Mouse (Mus musculus) forebrain, embryonic 11.5 days (tissue): ENCODE measurements around the gene Zfp592. TPM values are rescaled to one million over a fixed set of nuclear protein-coding genes. Genes with fewer than 3 reads are reported as not detected.

Experiments used
- ATAC-seq: fragments of 200-750 bp; cut with Nextera tagmentation; replicated peaks from 2 replicates; pipeline ENCODE4 v1.8.0; 2017; ENCODE audit warnings: moderate TSS enrichment; ENCODE audit not compliant: low FRiP score
- DNase-seq: peaks from one replicate; pipeline ENCODE4 v3.0.0-alpha.2; 2017; ENCODE audit warnings: low spot score
- H3K27ac ChIP-seq: fragments of 300-500 bp; sonication (generic); 2 replicates; pipeline ENCODE4 v1.5.1; 2014; ENCODE audit warnings: low read depth, low read length
- H3K27me3 ChIP-seq: fragments of 300-500 bp; sonication (generic); 2 replicates; pipeline ENCODE4 v1.6.1; 2014; ENCODE audit warnings: mild to moderate bottlenecking, low read length, mixed read lengths; ENCODE audit not compliant: control insufficient read depth, insufficient read depth
- H3K36me3 ChIP-seq: fragments of 300-500 bp; sonication (generic); 2 replicates; pipeline ENCODE4 v1.6.1; 2014; ENCODE audit warnings: mild to moderate bottlenecking, low read length, moderate library complexity, mixed read lengths; ENCODE audit not compliant: control insufficient read depth, insufficient read depth
- H3K4me1 ChIP-seq: fragments of 300-500 bp; sonication (generic); replicated peaks from 2 replicates; pipeline ENCODE4 v1.6.1; 2014; ENCODE audit warnings: low read length, mixed read lengths; ENCODE audit not compliant: control insufficient read depth, insufficient read depth
- H3K4me2 ChIP-seq: fragments of 300-500 bp; sonication (generic); 2 replicates; pipeline ENCODE4 v1.6.1; 2014; ENCODE audit warnings: low read depth, mild to moderate bottlenecking, low read length, moderate library complexity, mixed read lengths; ENCODE audit not compliant: severe bottlenecking
- H3K4me3 ChIP-seq: fragments of 300-500 bp; sonication (generic); 2 replicates; pipeline ENCODE4 v1.5.1; 2014; ENCODE audit warnings: low read depth, low read length
- H3K9ac ChIP-seq: fragments of 300-500 bp; sonication (generic); 2 replicates; pipeline ENCODE4 v1.6.1; 2014; ENCODE audit warnings: low read length
- H3K9me3 ChIP-seq: fragments of 300-500 bp; sonication (generic); 2 replicates; pipeline ENCODE4 v1.6.1; 2016; ENCODE audit warnings: low read length, mixed read lengths; ENCODE audit not compliant: control insufficient read depth
- WGBS: fragments of 180-500 bp; shearing (Covaris S2); extraction: QIAGEN DNeasy Blood & Tissue Kit; methylation state at CpG from one replicate; pipeline ENCODE4 v1.1.7; 2014; 5-methylcytosine and 5-hydroxymethylcytosine counted together
- polyA plus RNA-seq: library from polyadenylated mRNA; unstranded; fragments of >200 nt; fragmentation: Nextera tagmentation; extraction: Ambion mirVana; gene quantifications from 2 replicates; pipeline ENCODE4 v1.2.1, GENCODE M21; 2014

Zfp592 gene
- polyA plus RNA-seq, 1 experiment from 2014 or later, result 15.9 TPM

- H3K9ac ChIP-seq, result no peak overlapping the region
- ATAC-seq, result no peak
- no peak for DNase-seq
- H3K27me3 ChIP-seq, result no peaks in the 10 kb centered on the region
- no peaks in the 10 kb centered on the region for H3K9me3 ChIP-seq
- peaks cover 4% of the 10 kb centered on the region; the same call in 1 of the 2 replicates for H3K36me3 ChIP-seq
- 92% methylated on average over 9 of the region's 9 CpGs for WGBS
- H3K27ac ChIP-seq, result no peak overlapping the region
- H3K4me3 ChIP-seq, result no peak overlapping the region
- no peak overlapping the region for H3K4me2 ChIP-seq
- no peaks in the 10 kb centered on the region for H3K4me1 ChIP-seq
Measured at GRCm38 (mm10) chr7:81024651-81025050, 31.2 kb downstream of the Zfp592 start.

GRCm38 (mm10) chr7:81025751-81026150 lies 32.3 kb downstream of the Zfp592 start:
- Histone ChIP-seq H3K9me3 (no peaks in the 10 kb centered on the region), H3K36me3 (peaks cover 4% of the 10 kb centered on the region), H3K9ac (no peak overlapping the region), H3K4me1 (no peaks in the 10 kb centered on the region), H3K4me2 (no peak overlapping the region), H3K4me3 (no peak overlapping the region), H3K27me3 (no peaks in the 10 kb centered on the region), H3K27ac (no peak overlapping the region)
- DNase-seq, result no peak
- no peak for ATAC-seq
- WGBS, result 94% methylated on average over 2 of the region's 2 CpGs

GRCm38 (mm10) chr7:81039711-81040110 lies 46.2 kb downstream of the Zfp592 start:
- Histone ChIP-seq H3K27ac (no peak overlapping the region), H3K9me3 (no peaks in the 10 kb centered on the region), H3K27me3 (no peaks in the 10 kb centered on the region), H3K4me1 (no peaks in the 10 kb centered on the region), H3K36me3 (peaks cover 20% of the 10 kb centered on the region; the same call in 1 of the 2 replicates), H3K4me2 (no peak overlapping the region), H3K4me3 (no peak overlapping the region), H3K9ac (no peak overlapping the region)
- DNase-seq (no peak), ATAC-seq (no peak)
- 96% methylated on average over 2 of the region's 2 CpGs for WGBS

DNA sequence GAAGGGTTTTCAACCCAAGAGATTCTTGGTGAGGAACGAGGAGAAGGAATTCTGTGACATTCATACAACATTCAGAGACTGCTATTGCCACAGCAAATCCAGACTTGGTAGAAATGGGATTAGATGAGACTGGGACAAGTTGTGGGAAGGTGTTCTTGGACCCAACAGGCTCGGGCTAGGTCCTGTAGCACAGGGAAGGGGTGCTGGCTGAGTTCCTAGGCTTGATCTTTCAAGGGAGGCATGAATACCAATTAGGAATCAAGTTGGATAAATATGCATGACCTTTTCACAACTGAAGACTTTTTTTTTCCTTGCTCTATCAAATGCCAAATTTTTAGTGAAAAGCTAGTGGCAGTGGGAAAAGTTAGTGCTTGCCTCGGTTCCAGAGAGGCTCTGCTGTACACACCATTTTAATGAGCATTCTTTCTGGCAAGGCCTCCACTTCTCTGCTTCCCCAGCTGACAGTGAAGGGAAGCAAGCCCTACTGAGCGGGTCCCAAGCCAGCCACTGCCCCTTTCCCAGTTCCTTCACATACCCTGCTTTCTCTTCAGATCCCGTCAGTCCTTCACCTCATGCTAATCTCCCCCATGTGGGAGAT lies 49.6 kb downstream of the Zfp592 start:
- Histone ChIP-seq H3K4me3 (no peak overlapping the region), H3K9me3 (no peaks in the 10 kb centered on the region), H3K9ac (no peak overlapping the region), H3K27ac (no peak overlapping the region), H3K36me3 (peaks cover 16% of the 10 kb centered on the region; the same call in 1 of the 2 replicates), H3K27me3 (no peaks in the 10 kb centered on the region), H3K4me2 (no peak overlapping the region), H3K4me1 (no peaks in the 10 kb centered on the region)
- 82% methylated on average over 5 of the region's 5 CpGs for WGBS
- ATAC-seq (no peak), DNase-seq (no peak)

DNA sequence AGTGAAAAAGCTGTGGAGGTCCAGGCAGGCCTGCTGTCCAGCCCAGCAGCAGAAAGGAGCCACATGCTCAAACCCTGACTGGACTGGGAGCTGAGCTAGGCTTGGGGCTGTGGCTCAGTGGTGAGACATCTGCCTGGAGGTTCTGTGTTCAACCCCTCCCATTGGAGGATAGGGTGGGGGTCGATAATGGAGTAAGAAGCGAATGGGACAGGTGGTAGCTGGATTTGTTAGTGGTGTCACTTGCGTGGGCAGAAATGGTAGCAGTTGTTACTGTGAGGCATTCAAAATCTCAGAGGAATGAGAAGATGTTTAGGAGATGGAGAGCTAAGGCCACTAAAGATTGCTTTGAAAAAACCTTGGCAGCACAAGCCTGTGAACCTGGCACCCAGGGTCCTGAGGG lies 54.4 kb downstream of the Zfp592 start:
- WGBS, result 86% methylated on average over 3 of the region's 3 CpGs
- no peaks in the 10 kb centered on the region for H3K27me3 ChIP-seq
- no peak overlapping the region for H3K4me3 ChIP-seq
- DNase-seq (no peak), ATAC-seq (no peak)
- no peaks in the 10 kb centered on the region for H3K4me1 ChIP-seq
- no peak overlapping the region for H3K9ac ChIP-seq
- no peaks in the 10 kb centered on the region for H3K9me3 ChIP-seq
- H3K4me2 ChIP-seq, result no peak overlapping the region
- H3K27ac ChIP-seq, result no peak overlapping the region
- H3K36me3 ChIP-seq, result no peaks in the 10 kb centered on the region

GRCm38 (mm10) chr7:81048513-81048912 lies 55.0 kb downstream of the Zfp592 start:
- no peak overlapping the region for H3K4me2 ChIP-seq
- no peak overlapping the region for H3K9ac ChIP-seq
- WGBS, result 77% methylated on average over 2 of the region's 2 CpGs
- no peak overlapping the region for H3K4me3 ChIP-seq
- no peaks in the 10 kb centered on the region for H3K36me3 ChIP-seq
- H3K4me1 ChIP-seq, result no peaks in the 10 kb centered on the region
- DNase-seq (no peak), ATAC-seq (no peak)
- no peaks in the 10 kb centered on the region for H3K27me3 ChIP-seq
- no peak overlapping the region for H3K27ac ChIP-seq
- H3K9me3 ChIP-seq, result no peaks in the 10 kb centered on the region

DNA sequence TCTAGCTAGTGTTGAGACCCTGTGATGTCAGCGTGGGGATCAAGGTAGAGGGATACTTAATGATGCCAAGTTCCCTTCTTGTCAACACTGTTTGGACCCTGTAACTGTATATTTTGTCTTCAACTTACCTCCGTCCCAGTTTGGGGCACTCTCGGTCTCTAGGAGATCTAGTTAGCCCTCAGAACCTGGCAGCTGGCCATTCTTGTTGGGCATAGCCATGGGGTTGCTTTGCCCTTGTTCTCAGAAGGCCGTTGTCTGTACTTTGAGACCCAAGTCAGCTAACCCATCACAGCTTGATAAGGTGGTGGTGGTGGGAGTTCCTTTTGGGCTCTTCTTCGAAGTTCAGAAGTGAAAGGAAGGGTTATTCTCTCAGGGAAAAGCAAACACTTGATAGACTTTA lies 56.5 kb downstream of the Zfp592 start:
- H3K4me3 ChIP-seq, result no peak overlapping the region
- ATAC-seq (no peak), DNase-seq (no peak)
- H3K36me3 ChIP-seq, result no peaks in the 10 kb centered on the region
- H3K9me3 ChIP-seq, result no peaks in the 10 kb centered on the region
- WGBS, result 89% methylated on average over 5 of the region's 5 CpGs
- no peaks in the 10 kb centered on the region for H3K27me3 ChIP-seq
- no peaks in the 10 kb centered on the region for H3K4me1 ChIP-seq
- no peak overlapping the region for H3K27ac ChIP-seq
- no peak overlapping the region for H3K9ac ChIP-seq
- no peak overlapping the region for H3K4me2 ChIP-seq

GRCm38 (mm10) chr7:81055709-81056370 lies 62.4 kb downstream of the Zfp592 start:
- Histone ChIP-seq H3K27ac (no peak overlapping the region), H3K27me3 (no peaks in the 10 kb centered on the region), H3K9me3 (no peaks in the 10 kb centered on the region), H3K4me1 (no peaks in the 10 kb centered on the region), H3K4me2 (no peak overlapping the region), H3K9ac (no peak overlapping the region), H3K4me3 (no peak overlapping the region), H3K36me3 (no peaks in the 10 kb centered on the region)
- DNase-seq, result no peak
- WGBS, result 84% methylated on average over 11 of the region's 11 CpGs
- no peak for ATAC-seq

DNA sequence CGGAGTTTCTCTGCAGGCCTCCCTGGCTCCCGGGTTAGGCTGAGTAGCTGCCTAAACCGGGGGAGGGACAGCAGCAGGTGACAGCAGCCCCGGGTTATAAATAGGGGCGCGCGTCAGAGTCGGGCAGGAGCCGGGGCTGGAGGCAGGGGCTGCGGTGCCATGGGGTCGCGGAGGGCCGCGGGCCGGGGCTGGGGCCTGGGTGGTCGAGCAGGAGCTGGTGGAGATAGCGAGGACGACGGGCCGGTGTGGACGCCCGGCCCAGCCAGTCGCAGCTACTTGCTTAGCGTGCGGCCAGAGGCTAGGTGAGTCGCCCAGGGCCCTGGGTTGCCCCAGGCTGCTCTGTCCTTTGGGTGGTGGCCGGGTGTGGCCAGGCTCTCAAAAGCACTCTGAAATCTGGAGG lies 64.0 kb downstream of the Zfp592 start, which contains the start of gene Alpk3:
Gene Alpk3, plus strand, starts transcription at position 130 of the 400 bp plus-strand sequence.
- 44% methylated on average over 27 of the region's 27 CpGs for WGBS
- Histone ChIP-seq H3K27ac (no peak within 1 kb of the TSS), H3K9ac (no peak within 1 kb of the TSS), H3K4me2 (no peak within 1 kb of the TSS), H3K9me3 (no peaks in the 10 kb centered on the region), H3K4me1 (no peaks in the 10 kb centered on the region), H3K36me3 (no peaks in the 10 kb centered on the region), H3K27me3 (no peaks in the 10 kb centered on the region), H3K4me3 (no peak within 1 kb of the TSS)
- ATAC-seq (no peak), DNase-seq (no peak)
